Mouse (Mus musculus) lung, postnatal 0 days (tissue): Measurements from ENCODE around the gene Nutf2.

Experiments
- CTCF ChIP-seq: IDR thresholded peaks from 2 replicates; pipeline ENCODE4 v1.5.1; 2016; ENCODE audit warnings: antibody characterized with exemption, mild to moderate bottlenecking
- EP300 ChIP-seq: IDR thresholded peaks from 2 replicates; pipeline ENCODE4 v1.6.1; 2016; ENCODE audit warnings: antibody characterized with exemption, mild to moderate bottlenecking, control low read depth

DNA sequence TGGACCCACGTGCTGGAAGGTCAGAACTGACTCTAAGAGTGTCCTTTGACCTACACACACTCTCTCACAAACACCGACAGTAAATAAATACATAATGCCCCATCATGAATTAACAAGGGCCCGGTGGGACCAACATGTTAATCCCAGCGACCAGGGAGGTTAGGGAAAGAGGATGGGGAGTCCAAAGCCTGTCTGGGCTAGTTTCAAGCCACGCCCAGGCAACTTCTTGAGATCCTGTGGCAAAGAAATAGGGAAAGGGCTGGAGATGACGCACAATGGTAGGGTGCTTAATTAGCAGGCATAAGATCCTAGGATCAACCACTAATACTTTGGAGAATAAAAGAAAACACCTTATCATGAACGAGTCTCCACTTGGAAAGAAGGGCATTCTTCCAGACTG, 9.8 kb upstream of the Nutf2 start:
- no peak for TF ChIP-seq EP300
- no peak for TF ChIP-seq CTCF
